Mouse (Mus musculus) spleen, postnatal 36 days (tissue): Measurements from ENCODE around the gene Prmt7.

Experiments used
- DNase-seq, 2 experiments: peaks; one replicate each; pipeline ENCODE4 v3.0.0; 2022; ENCODE audit warnings: low spot score in 2 of 2, mixed read lengths in 1 of 2

Gene Prmt7

DNA sequence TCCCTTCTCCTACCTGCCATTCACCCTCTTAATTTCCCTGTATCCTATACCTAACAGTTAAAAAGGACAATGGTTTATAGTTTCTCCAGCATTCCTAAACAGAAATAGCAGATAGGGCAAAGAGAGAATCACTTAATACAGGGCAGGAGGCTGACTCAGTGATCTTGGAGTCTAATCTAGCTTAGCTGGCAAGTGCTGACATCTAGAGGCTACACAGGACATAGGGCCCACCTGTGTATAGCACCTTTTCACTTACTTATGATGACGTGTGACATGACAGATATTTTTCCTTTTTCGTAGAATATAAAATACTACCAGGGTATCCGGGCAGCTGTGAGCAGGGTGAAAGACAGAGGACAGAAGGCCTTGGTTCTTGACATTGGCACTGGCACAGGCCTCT, 8.9 kb downstream of the Prmt7 start:
- DNase-seq: no peak

DNA sequence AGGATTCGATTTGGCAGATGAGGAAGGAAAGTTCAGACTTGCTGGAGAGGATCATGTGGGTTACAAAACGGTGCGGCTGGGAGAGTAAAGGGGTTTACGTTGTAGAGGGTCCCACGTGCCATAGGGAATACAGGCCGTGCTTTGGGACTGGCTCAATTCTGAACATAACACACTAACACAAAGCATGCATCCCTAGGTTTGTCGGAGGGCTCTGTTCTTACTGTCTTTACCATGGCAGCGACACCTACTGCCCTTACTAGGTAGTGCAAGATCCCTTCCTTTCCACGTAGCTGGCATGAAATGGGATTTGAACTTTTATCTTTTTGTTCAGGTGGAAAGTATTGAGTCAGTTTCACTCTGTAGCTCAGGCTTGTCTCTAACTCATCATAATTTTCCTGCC, 15.9 kb downstream of the Prmt7 start:
- DNase-seq: peak in 1 of 2 experiments; percentile 24

DNA sequence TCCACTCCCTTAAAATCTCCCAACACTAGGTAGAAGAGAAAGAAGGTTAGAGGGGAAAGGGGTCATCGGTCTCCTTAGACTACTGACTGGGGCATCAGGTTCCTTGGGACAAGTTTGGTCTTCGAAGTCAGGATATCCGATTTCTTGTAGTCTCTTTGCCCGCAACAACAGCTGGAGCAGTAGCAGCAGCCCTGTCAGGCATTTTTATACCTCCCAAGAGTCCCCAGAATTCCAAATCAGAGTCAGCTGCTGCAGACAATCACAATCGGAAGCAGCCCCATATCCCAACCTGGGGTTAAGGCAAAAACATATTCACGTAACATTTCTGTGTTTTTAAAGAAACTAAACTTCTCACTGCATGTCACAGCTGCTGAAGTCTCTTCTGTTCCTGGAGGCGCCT, 20.8 kb downstream of the Prmt7 start:
- DNase-seq: no peak

DNA sequence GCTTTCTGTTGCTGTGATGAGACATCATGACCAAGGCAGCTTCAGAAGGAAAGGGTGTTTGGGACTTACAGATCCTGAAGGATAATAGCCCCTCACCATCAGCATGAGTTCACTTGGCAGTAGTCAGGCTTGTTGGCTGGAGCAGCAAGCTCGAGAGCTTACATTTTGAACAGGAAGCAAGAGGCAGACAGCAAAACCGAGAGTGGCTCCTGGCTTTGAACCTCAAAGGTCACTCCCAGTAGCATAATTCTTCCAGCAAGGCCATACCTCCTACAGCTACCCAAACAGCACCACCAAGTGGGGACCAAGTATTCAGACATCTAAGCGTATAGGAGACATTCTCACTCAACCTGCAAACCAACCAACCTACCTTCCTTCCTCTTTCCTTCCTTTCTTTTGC, 22.0 kb downstream of the Prmt7 start:
- no peak for DNase-seq

DNA sequence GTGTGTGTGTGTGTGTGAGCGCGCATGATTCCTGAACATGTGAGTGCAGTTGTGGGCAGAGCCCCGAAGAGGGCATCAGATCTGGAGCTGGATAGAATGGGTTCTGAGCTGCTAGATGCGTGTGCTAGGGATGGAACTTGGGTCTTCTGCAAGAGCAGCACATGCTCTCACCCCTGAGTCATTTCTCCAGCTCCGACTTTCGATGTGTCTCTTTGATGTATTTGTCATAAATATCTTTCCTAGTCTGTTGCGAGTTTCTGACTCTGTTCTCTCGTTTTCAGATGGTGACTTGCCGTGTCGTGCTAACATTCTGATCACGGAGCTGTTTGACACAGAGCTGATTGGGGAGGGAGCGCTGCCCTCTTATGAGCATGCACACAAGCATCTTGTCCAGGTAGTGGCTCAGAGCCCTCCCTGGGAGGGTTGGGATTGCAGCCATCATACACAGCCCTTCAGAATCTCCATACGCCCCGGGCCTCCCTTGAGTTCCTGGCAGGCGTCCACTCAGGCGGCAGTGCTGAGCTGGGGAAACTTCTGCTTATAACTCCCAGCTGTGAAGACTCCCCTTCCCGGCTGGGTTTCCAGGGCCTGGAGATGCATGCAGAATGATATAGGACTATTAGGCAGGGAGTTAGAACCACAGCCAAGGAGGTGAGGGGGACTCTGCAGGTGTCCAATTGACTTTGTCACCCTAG, 24.0 kb downstream of the Prmt7 start:
- DNase-seq: no peak

GRCm38 (mm10) chr8:106237106-106237505, 26.4 kb downstream of the Prmt7 start:
- DNase-seq: no peak

GRCm38 (mm10) chr8:106250186-106250585, 39.5 kb downstream of the Prmt7 start:
- no peak for DNase-seq

GRCm38 (mm10) chr8:106258169-106258568, 47.4 kb downstream of the Prmt7 start:
- DNase-seq: no peak

- no peak for DNase-seq
Observed at GRCm38 (mm10) chr8:106259579-106260255, 49.0 kb downstream of the Prmt7 start.

DNA sequence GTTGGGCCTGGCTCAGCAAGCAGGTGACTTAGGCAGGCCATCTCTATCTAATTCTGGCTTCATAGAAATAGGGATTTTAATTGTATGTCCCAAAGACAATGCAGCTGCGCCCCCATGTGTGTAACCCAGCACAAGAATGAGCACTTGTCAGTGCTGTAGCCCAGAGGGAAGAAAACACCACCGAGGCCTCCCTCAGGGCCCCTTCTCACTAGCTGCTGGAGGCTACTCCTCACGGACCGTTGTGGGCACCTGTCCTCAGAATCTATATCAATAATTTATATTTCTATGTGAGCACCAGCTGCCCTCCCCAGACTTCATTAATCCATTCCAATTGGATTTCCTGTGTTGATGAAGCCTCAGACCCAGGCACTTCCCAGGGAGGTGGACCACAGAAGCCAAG, 50.2 kb downstream of the Prmt7 start:
- DNase-seq: no peak

DNA sequence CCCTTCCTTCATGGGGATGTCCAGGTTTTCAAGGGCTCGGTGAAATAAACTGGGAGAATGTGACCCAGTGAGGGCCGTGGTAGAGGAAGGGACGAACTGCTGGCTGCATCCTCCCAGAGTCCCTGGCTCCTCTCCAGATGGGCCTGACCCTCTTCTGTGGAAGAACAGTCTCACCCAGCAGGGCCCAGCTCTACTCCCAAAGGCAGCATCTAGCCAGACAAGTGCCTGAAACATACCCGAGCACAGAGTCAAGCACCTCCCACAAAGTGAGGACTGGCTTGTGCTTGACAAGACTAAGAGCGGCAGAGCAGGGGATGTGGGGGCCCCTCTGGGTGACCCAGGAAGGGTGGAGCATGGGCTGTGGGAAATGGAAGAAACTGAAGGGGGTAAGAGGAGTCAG, 51.6 kb downstream of the Prmt7 start:
- DNase-seq: no peak

DNA sequence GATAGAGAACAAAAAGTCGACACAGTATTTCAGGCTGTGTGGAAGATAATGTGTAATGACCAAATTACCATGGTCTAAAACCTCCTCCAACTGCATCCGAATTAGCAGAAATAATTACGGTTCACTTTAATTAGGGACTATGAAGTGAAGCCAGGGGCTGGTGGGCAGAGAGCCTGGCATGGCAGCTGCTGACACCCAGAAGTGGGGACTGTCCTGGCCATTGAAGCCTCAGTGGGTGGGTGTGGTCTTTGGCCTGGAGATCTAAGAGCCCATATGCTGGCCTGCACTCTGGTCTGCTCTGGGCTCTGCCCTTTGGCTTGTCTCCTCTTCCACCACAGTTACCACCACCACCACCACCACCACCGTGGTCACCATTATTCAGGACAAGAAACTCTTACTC, 53.2 kb downstream of the Prmt7 start:
- DNase-seq: no peak

DNA sequence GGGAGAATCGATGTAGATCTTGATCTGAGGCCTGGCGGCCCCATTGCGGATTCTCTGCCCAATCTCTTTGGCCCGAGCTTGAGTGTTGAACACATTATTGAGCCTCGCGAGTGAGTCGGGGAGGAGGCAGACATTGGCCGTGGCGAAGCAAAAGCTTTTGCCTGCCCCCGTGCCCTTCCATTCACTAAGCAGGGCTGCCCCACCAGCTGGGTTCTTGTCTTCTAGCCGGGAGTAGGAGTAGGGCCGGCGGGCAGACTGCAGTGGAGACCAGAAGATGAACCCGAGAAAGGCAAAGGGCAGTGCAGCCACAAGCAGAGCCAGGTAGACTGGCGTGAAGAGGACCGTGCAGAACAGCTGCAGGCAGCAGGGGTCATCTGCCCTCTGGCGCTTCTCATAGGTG, 54.7 kb downstream of the Prmt7 start:
- DNase-seq: no peak

DNA sequence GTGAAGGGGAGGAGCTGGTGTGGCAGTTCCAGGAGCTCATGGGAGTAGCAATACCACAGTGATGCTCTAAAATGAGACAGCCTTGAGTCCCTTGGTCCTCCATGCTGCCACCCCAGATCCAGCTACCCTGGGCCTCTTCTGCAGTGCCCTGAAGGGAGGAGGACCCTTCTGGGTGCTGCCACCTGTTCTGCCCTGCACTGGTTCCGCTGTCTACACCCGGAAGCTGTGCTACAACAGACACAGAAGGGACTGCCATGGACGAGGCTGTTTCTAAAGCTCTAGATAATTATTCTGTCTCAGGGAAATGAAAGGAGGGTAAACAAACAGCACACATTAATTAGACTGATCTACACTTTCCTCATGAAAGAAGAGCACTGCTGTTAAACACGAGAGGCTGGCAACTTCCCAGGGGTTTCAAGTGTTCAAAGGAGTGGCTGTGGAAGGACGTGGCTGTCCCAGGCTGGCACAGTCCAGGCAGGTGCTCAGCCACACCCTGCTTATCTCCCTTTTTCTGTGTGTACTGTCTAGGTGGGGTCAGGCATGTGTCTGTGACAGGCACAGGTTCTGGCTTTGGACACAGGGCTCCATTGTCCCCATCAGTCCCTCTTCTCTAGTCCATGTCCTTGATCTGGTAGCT, 58.1 kb downstream of the Prmt7 start:
- no peak for DNase-seq

DNA sequence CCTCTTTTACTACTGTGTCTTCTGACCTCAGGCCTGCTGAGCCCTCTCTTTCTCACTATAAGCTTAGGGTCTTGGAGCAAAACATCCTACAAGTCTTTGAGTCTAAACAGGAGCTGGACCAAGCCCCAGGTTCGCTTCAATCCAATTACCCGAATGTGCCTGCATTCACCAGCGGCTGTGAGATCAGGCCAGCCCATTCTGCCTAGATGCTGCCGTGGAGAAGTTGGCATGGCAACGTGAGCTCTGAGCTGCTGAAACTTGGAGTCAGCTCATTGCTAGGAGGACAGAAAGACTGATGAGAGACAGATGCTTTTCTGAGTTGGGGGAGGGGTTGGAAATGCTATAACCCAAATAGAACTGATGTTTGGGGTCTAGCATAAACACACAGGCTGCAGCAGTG, 60.1 kb downstream of the Prmt7 start:
- DNase-seq: no peak

GRCm38 (mm10) chr8:106271378-106271777, 60.6 kb downstream of the Prmt7 start:
- DNase-seq: no peak

DNA sequence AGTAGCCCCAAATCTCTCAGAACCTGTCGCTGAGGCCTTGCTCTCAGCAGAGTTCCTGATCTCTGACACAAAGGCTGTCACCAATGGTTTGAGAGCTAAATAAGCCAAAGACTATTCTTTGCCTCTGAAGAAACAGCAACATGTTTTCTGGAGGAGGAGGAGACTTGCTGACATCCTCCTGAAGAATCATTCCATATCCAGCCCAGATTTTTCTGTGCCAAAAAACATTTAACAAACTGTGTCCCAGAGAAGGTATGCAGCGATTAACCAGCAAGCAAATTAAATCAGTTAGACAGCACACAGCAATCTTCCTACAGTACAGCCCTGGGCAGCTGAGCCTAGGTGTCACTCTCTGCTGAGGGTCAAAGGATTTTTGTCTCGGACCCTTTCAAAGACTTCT, 62.7 kb downstream of the Prmt7 start:
- DNase-seq: no peak

- no peak for DNase-seq
Observed at GRCm38 (mm10) chr8:106276709-106277317, 66.1 kb downstream of the Prmt7 start.

DNA sequence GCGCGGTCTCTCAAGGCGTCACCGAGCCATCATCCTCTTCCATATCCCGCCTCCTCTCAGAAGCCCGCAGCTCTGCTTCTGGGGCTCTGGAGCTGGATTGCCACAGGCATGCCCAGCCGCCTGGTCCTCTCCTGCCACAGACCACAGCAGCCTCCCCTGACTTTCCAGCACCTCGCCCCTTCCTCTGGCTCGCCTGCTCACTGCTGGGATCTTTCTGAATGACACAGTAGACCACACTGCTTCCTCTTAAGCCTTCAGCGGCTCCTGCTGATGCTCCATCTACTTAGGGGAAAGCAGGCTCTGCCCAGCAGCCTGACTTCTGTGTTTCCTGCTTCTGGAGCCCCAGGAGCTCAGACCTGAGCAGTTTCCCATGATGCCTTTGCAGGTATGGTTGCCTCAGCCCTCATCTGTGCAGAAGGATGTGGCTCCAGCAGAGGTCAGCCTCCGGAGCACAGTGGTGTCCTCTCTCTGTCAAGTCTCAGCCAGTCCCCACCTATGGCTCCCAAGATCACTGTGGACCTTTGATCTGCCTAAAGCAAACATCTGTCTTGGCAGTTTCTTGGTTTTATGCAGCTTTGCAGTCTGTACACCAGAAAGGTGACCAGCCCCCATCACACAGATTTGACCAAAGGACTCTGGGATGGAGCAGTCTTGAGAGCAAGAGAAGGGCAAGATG, 67.8 kb downstream of the Prmt7 start:
- no peak for DNase-seq

DNA sequence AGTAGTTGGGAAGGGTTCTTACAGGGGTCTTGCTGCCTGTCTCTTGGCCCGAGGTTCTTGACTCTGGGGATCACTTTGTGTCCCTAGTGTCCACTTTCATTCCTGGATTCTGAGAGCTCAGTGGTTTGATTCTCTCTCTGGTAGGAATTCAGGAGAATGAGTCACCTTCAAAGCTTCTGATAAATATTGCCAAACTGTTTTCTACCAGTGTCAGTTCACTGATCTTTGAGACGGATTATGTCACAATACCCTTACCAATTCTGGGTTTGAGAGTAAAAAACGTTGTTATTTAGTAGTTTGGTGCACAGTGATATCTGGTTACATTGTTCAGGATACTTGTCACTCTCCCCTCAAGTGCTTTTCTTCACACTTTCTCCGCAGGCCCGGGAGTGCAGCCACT, 69.4 kb downstream of the Prmt7 start:
- no peak for DNase-seq

DNA sequence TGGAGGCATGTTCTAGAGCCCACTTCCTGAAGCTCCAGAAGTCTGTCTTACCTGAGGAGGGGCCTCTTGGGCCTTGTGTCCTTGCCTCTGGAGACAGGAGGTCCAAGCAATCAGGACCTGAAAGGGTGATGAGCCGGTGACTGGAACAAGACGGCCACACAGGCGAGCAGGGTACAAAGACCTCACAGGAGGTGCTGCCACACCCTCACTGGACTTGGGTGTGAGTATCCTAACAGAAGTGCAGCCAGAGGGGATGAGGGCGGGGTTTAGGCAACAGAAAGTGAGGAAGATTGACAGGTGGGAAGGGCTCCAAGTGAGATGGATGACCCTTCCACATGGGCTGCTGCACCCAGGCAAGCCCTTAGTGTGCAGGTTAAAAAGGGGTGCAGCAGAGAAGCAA, 70.1 kb downstream of the Prmt7 start:
- DNase-seq: no peak

- no peak for DNase-seq
Observed at GRCm38 (mm10) chr8:106287445-106287844, 76.7 kb downstream of the Prmt7 start.
